Mouse (Mus musculus) liver, embryonic 12.5 days (tissue): Measurements from ENCODE around the gene AU041133. TPM values are rescaled to one million over a fixed set of nuclear protein-coding genes. Genes with fewer than 3 reads are reported as not detected.
"Not testable (repeated sequence)": the region's sequence is repeated elsewhere in the genome, so short reads cannot be mapped to it uniquely, and the experiment has no call there.

ENCODE experiments used
- ATAC-seq: fragments of 200-750 bp; cut with Nextera tagmentation; 2 replicates; pipeline ENCODE4 v1.8.0; 2017; ENCODE audit warnings: moderate number of reproducible peaks, mild to moderate bottlenecking, moderate library complexity
- H3K27ac ChIP-seq: fragments of 300-500 bp; sonication (generic); 2 replicates; pipeline ENCODE4 v1.5.1; 2016; ENCODE audit warnings: mild to moderate bottlenecking
- H3K27me3 ChIP-seq: fragments of 300-500 bp; sonication (generic); replicated peaks from 2 replicates; pipeline ENCODE4 v1.6.1; 2016; ENCODE audit warnings: mild to moderate bottlenecking, moderate library complexity
- H3K36me3 ChIP-seq: fragments of 300-500 bp; sonication (generic); 2 replicates; pipeline ENCODE4 v1.6.1; 2016; ENCODE audit warnings: mild to moderate bottlenecking, moderate library complexity
- H3K4me1 ChIP-seq: fragments of 300-500 bp; sonication (generic); 2 replicates; pipeline ENCODE4 v1.6.1; 2016
- H3K4me2 ChIP-seq: fragments of 300-500 bp; sonication (generic); 2 replicates; pipeline ENCODE4 v1.6.1; 2016; ENCODE audit warnings: mild to moderate bottlenecking, moderate library complexity
- H3K4me3 ChIP-seq: fragments of 300-500 bp; sonication (generic); 2 replicates; pipeline ENCODE4 v1.5.1; 2016; ENCODE audit warnings: mild to moderate bottlenecking, moderate library complexity
- H3K9ac ChIP-seq: fragments of 300-500 bp; sonication (generic); 2 replicates; pipeline ENCODE4 v1.6.1; 2016; ENCODE audit warnings: mild to moderate bottlenecking, moderate library complexity
- H3K9me3 ChIP-seq: fragments of 300-500 bp; sonication (generic); replicated peaks from 2 replicates; pipeline ENCODE4 v1.6.1; 2016; ENCODE audit warnings: mild to moderate bottlenecking, moderate library complexity
- WGBS: fragments of 180-500 bp; shearing (Covaris S2); methylation state at CpG from one replicate; pipeline ENCODE4 v1.1.7; 2016; ENCODE audit not compliant: insufficient replicate concordance; 5-methylcytosine and 5-hydroxymethylcytosine counted together
- polyA plus RNA-seq: library from polyadenylated mRNA; unstranded; fragments of >200 nt; fragmentation: Nextera tagmentation; extraction: Ambion mirVana; gene quantifications from 2 replicates; pipeline ENCODE4 v1.2.1, GENCODE M21; 2016

AU041133 gene
- polyA plus RNA-seq, result 1.4 and 1.8 TPM in 2 replicates

DNA sequence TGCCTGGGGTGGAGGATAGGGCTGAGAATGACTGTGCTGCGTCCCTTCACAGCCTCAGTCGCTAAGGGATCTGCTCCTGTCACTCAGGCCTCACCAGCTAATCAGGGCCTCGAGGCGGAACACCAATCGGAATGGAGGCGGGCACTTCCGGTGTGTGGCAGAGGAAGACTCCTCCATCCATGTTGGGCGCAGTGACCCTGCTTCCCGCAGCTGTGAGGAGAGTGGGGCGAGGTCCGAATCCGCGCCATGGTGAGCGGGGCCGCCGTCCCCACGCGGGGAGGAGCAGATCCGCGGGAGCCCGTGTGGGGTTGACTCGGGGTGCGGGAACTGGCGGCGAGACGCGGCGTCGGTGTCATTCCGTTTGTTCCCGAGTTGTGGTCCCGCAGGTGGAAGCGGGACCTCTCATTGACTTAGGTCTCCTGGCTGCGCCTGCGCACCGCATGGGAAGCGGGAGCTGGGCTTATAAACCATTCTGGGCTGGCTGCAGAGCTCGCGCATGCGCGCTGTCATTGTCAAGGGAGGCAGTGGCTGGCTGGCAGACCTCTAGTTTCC is at the start of gene AU041133:
AU041133 (plus strand) TSS at position 164 of the 552 bp plus-strand sequence.
- H3K9ac ChIP-seq, result peak within 1 kb of the TSS; percentile 65
- no peaks in the 10 kb centered on the region for H3K4me1 ChIP-seq
- WGBS, result 1% methylated on average over 41 of the region's 41 CpGs
- peak; percentile 99 for ATAC-seq
- H3K9me3 ChIP-seq, result peaks cover 24% of the 10 kb centered on the region
- peak within 1 kb of the TSS; percentile 73 for H3K4me3 ChIP-seq
- peaks cover 5% of the 10 kb centered on the region for H3K36me3 ChIP-seq
- peak within 1 kb of the TSS; percentile 74 for H3K4me2 ChIP-seq
- peak within 1 kb of the TSS; percentile 67 for H3K27ac ChIP-seq
- H3K27me3 ChIP-seq, result no peaks in the 10 kb centered on the region

DNA sequence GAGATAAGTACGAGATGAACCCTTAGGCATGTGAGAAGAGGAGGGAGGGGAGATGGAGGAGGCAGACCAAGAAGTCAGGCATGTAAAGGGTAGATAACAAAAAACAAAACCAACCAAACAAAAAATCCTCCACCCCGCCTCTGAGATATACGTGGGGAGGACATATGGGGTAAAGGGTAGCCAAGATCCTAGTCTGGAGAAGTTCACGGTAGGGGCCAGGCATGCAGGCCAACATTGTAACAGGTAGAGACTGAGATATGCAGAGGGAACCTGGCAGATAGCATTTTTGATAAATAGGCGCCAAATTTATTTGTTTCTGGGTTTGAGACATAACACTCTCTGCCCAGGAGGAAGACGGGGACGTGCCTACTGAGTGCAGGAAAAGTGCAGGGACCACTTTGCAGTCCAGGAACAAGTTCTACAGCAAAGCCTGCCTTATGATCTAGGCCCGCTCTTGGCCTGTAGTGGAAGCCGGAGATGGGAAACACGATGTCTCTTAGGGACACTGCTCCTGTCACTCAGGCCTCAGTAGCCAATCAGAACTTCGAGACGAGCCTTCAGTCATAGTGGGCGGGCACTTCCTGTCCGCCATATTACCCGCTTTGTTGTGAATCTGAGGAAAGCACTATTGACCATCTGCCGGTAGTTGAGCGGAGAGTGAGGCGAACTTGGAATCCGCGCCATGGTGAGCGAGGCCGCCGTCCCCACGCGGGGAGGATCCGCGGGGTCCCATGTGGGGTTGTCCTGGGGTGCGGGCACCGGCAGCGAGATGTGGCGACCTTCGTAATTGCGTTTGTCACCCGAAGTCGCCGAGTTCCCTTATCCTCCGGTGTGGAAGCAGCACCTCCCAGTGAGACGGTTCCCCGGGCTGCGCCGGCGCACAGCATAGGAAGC is 44.8 kb upstream of the AU041133 start, which contains the start of gene BC024063:
BC024063 (plus strand) TSS at position 626 of the 894 bp plus-strand sequence.
- Histone ChIP-seq H3K9ac (peak within 1 kb of the TSS; percentile 55; the same call in 1 of the 2 replicates), H3K4me3 (peak within 1 kb of the TSS; percentile 58), H3K27ac (peak within 1 kb of the TSS; percentile 56; the same call in 1 of the 2 replicates), H3K4me2 (peak within 1 kb of the TSS; percentile 60)
- not testable (repeated sequence) for H3K36me3 ChIP-seq, H3K9me3 ChIP-seq, H3K4me1 ChIP-seq, H3K27me3 ChIP-seq
- peak; percentile 94 for ATAC-seq
- 15% methylated on average over 42 of the region's 42 CpGs for WGBS

DNA sequence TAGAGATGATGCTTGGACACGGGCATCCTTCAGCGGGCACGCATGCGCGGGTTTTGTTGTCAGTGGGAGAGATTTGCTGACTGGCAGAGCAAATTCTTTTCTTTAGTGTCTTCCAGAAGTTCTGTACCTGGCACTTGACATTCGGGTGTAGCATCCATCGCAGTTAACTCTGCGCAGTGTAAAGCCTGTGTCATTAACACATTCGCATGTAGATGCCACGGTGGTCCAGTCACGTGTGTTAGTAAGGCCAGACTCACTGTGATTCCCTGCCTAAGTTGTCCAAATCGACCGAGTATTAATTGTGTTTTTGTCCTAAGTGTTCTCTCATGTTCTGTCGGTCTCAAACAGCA is 44.2 kb upstream of the AU041133 start:
- Histone ChIP-seq H3K4me2 (peak overlapping the region; percentile 60), H3K4me3 (peak overlapping the region; percentile 58), H3K9ac (peak overlapping the region; percentile 55; the same call in 1 of the 2 replicates)
- WGBS, result 19% methylated on average over 14 of the region's 14 CpGs
- not testable (repeated sequence) for H3K4me1 ChIP-seq, H3K9me3 ChIP-seq, H3K27ac ChIP-seq, H3K27me3 ChIP-seq, ATAC-seq, H3K36me3 ChIP-seq

DNA sequence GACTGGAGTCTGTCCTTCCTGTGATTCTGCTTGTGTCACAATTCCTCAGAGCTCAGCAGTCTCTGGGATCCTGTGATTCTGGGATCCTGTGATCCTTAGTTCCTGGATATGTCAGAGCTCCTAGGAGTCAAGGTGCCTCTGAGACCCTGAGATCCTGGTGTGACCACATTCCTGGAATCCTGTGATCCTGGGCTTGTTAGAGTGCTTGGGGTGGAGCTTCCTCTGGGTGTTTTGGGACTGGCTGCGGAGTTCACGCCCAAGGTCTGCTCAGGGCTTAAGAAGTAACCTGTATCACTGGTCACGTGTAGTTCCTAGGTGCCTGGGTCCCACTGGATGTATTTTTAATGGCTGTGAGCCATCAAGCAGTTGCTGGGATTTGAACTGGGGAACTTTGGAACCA is 10.6 kb upstream of the AU041133 start:
- H3K27ac ChIP-seq, result no peak overlapping the region
- H3K4me3 ChIP-seq, result no peak overlapping the region
- H3K27me3 ChIP-seq, result no peaks in the 10 kb centered on the region
- 66% methylated on average over 3 of the region's 3 CpGs for WGBS
- no peak for ATAC-seq
- no peaks in the 10 kb centered on the region for H3K36me3 ChIP-seq
- H3K4me1 ChIP-seq, result no peaks in the 10 kb centered on the region
- H3K9ac ChIP-seq, result no peak overlapping the region
- peaks cover 16% of the 10 kb centered on the region for H3K9me3 ChIP-seq
- no peak overlapping the region for H3K4me2 ChIP-seq

DNA sequence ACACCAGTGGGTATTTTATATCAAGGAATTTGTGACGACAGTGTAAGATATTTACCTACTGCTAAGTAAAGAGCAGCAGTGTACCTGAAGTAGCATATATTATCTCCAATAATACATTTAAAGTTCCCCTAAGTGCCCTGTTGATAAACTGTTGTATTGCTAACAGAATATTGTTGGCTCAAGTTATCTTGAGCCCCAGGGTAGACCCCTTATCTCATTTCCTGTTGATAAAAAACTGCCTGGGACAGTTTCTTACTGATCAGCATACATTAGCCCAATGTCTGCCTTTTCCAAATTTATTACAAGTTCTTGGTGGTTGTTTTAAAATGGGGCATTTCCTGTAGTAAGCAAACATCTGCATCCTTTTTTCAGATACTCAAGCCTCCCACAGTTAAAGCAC is 17.5 kb downstream of the AU041133 start:
- Histone ChIP-seq H3K4me2 (no peak overlapping the region), H3K4me1 (no peaks in the 10 kb centered on the region), H3K27me3 (no peaks in the 10 kb centered on the region), H3K27ac (no peak overlapping the region), H3K36me3 (peaks cover 55% of the 10 kb centered on the region), H3K9me3 (peaks cover 28% of the 10 kb centered on the region), H3K4me3 (no peak overlapping the region), H3K9ac (no peak overlapping the region)
- 71% methylated on average over 1 of the region's 1 CpGs for WGBS
- no peak for ATAC-seq

DNA sequence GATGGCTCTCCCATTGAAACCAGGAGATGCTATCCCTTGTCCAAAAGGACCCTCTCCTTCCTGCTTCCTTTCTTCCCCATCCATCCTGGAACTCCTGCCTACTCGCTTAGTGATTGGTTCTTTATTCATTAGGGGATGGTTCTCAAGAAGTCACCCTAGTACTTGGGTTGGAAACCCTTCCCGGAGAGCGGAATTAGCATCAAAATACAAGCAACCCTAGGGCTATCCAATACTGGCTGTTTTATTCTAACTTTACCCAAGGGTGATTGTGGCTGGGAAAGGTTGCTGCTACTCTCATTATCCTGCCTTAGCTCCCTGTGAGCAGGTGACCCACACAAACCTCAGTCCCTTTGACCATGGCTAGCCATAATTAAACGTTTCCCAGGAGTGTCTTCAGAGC is 19.8 kb downstream of the AU041133 start:
- WGBS, result 60% methylated on average over 4 of the region's 4 CpGs
- Histone ChIP-seq H3K4me1 (no peaks in the 10 kb centered on the region), H3K36me3 (peaks cover 70% of the 10 kb centered on the region), H3K4me2 (no peak overlapping the region), H3K9me3 (peaks cover 46% of the 10 kb centered on the region), H3K27ac (no peak overlapping the region), H3K4me3 (no peak overlapping the region), H3K9ac (no peak overlapping the region), H3K27me3 (no peaks in the 10 kb centered on the region)
- ATAC-seq, result no peak

DNA sequence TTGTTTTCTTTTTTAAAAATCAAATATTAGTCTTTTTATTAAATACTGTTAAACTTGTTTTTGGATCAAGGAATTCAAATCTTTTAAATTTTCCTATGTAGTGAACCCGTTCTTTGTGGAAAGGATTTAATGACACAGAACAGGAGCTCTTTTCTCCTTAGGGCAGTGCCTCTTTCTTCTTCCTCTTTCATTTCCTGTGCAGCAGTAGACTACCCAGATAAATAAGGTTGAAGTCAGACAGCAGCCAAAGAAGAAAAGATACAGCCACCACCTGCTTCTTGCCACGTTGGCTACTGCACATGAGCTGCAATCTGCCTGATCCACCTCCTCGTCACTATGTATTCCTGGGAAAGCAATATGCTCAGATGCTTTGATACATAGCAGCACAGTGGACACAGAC is 40.0 kb downstream of the AU041133 start:
- H3K27ac ChIP-seq, result no peak overlapping the region
- ATAC-seq, result no peak
- H3K9ac ChIP-seq, result no peak overlapping the region
- 0 out of 2 replicates have a peak, but pooled peaks cover 3% of the 10 kb centered on the region for H3K9me3 ChIP-seq
- no peak overlapping the region for H3K4me2 ChIP-seq
- no peaks in the 10 kb centered on the region for H3K4me1 ChIP-seq
- H3K4me3 ChIP-seq, result no peak overlapping the region
- no peaks in the 10 kb centered on the region for H3K27me3 ChIP-seq
- no peaks in the 10 kb centered on the region for H3K36me3 ChIP-seq
- WGBS, result 53% methylated on average over 3 of the region's 3 CpGs

DNA sequence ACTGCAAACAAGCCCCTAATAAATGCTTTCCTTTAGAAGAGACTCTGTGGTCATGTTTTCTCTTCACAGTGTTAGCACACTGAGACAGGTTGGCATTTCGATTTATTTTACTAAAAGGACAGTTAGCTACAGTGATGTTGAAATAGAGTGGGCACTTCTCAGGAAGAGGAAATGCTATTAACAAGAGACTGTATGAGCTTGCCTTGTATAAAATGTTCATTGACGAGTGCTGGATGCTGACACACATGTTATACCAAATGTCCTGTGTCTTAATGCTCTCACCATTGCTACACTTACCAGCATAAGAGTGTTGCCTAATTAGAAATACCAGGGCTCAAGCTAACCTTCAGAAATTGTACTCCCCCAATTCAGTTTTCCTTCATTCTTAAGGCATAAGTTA is 42.0 kb downstream of the AU041133 start:
- H3K36me3 ChIP-seq, result no peaks in the 10 kb centered on the region
- H3K4me2 ChIP-seq, result no peak overlapping the region
- no peaks in the 10 kb centered on the region for H3K27me3 ChIP-seq
- H3K9me3 ChIP-seq, result no peaks in the 10 kb centered on the region
- 53% methylated on average over 2 of the region's 2 CpGs for WGBS
- no peak overlapping the region for H3K27ac ChIP-seq
- no peak for ATAC-seq
- no peak overlapping the region for H3K9ac ChIP-seq
- no peak overlapping the region for H3K4me3 ChIP-seq
- no peaks in the 10 kb centered on the region for H3K4me1 ChIP-seq

DNA sequence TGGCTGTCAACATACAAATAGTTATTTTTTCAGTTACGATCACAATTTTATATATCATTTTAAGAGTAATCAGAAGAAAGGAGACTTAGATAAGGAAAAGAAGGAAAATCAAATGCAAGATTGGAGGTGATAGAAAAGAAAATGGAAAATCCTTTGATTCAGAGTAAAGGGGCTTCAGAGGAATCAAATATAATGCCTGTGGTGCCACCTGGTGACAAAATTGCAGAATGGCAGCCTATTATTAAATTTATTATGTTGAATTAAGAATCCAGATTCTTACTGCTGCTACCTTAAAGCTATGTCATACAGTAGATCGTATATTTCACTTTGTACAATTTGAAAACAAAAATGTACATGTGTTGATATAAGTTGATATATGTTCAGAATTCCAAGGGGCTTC is 43.0 kb downstream of the AU041133 start:
- Histone ChIP-seq H3K27ac (no peak overlapping the region), H3K36me3 (no peaks in the 10 kb centered on the region), H3K27me3 (no peaks in the 10 kb centered on the region), H3K4me2 (no peak overlapping the region), H3K4me1 (no peaks in the 10 kb centered on the region), H3K9ac (no peak overlapping the region), H3K9me3 (no peaks in the 10 kb centered on the region), H3K4me3 (no peak overlapping the region)
- ATAC-seq, result no peak
- WGBS, result 40% methylated on average over 2 of the region's 2 CpGs

DNA sequence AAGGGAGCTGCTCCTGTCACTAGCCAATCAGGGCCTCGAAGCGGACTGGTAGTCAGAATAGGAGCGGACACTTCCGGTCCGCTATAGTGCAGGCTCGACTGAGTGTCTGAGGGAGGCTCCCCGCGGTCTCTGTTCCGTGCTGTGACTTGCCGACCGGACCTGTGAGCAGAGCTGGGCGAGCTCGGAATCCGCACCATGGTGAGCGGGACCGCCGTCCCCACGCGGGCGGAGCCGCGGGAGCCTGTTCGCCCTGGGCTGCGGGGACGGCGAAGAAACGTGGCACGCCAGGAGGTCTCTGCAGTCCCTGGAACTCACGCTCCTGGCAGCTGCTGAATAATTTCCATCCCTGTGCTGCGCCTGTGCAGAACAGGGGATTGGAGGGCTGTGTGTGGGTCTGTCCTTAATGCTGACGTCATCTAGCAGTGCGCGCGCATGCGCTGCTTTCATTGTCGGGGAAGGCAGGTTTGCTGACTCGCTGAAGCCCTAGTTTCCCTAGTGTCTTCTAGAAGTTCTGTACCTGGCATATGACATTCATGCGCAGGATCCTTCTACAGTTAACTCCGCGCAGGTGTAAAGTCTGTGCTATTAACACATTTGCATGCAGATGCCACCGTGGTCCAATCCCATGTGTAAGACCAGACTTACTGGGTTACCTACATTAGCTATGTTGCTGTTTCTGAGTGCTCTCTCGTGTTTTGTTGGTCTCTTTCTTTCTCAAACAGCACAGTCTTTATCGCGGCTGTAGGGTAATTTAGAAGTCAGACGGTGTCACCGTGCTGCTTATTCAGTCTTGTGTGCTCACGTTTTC is 50.6 kb downstream of the AU041133 start:
- peak overlapping the region; percentile 56 for H3K9ac ChIP-seq
- peak overlapping the region; percentile 79 for H3K27ac ChIP-seq
- H3K36me3 ChIP-seq, result no peaks in the 10 kb centered on the region
- H3K4me2 ChIP-seq, result peak overlapping the region; percentile 79
- no peaks in the 10 kb centered on the region for H3K4me1 ChIP-seq
- H3K9me3 ChIP-seq, result no peaks in the 10 kb centered on the region
- ATAC-seq, result peak; percentile 92
- no peaks in the 10 kb centered on the region for H3K27me3 ChIP-seq
- WGBS, result 9% methylated on average over 47 of the region's 47 CpGs
- H3K4me3 ChIP-seq, result peak overlapping the region; percentile 65
